Comparison of ENCODE assay signal across 8 mouse cellular contexts in genomic region chr19:7605930-7606783, GRCm38 (mm10). TPM values are rescaled to one million over a fixed set of nuclear protein-coding genes. Genes with fewer than 3 reads are reported as not detected.
DNase-seq lines count a peak whose midpoint lies in the region; ATAC-seq lines count a peak whose summit lies in the region.

No protein-coding gene starts in this region.

- peak overlapping the region; percentile 43; the same call in 1 of the 2 replicates for H3K9ac ChIP-seq in embryonic facial prominence, embryonic 11.5 days (replicated peaks; ENCODE audit: low read length)
- peak overlapping the region; percentile 36 for H3K9ac ChIP-seq in hindbrain, embryonic 15.5 days
- no peak overlapping the region for H3K9ac ChIP-seq in stomach, embryonic 15.5 days

- peak overlapping the region; percentile 64 for H3K4me2 ChIP-seq in embryonic facial prominence, embryonic 11.5 days (ENCODE audit: low read depth, low read length)
- H3K4me2 ChIP-seq in hindbrain, embryonic 15.5 days = peak overlapping the region; percentile 72
- H3K4me2 ChIP-seq in stomach, embryonic 15.5 days = peak overlapping the region; percentile 52

- peak; percentile 86 to 92 for DNase-seq in cerebellum, postnatal 10 days
- DNase-seq in cerebellum, adult 11 months = no peak
- peak; percentile 70 for DNase-seq in embryonic facial prominence, embryonic 11.5 days (ENCODE audit: low spot score)
- peak; percentile 50 for DNase-seq in left cerebral cortex, adult 11 months (ENCODE audit: low spot score)
- DNase-seq in lung, postnatal 4 days = peak; percentile 43 to 65

- no peaks in the 10 kb centered on the region for H3K36me3 ChIP-seq in embryonic facial prominence, embryonic 11.5 days (replicated peaks; ENCODE audit: control insufficient read depth, insufficient read depth, low read depth, low read length)
- H3K36me3 ChIP-seq in hindbrain, embryonic 15.5 days = no peaks in the 10 kb centered on the region
- no peaks in the 10 kb centered on the region for H3K36me3 ChIP-seq in stomach, embryonic 15.5 days

- no peaks in the 10 kb centered on the region for H3K9me3 ChIP-seq in embryonic facial prominence, embryonic 11.5 days (replicated peaks; ENCODE audit: control insufficient read depth, low read length)
- no peaks in the 10 kb centered on the region for H3K9me3 ChIP-seq in hindbrain, embryonic 15.5 days
- H3K9me3 ChIP-seq in stomach, embryonic 15.5 days = no peaks in the 10 kb centered on the region

- no peak overlapping the region for H3K27ac ChIP-seq in embryonic facial prominence, embryonic 11.5 days (replicated peaks; ENCODE audit: low read depth, low read length)
- peak overlapping the region; percentile 49 for H3K27ac ChIP-seq in hindbrain, embryonic 15.5 days (replicated peaks)
- H3K27ac ChIP-seq in stomach, embryonic 15.5 days = peak overlapping the region; percentile 80

- H3K4me1 ChIP-seq in embryonic facial prominence, embryonic 11.5 days (ENCODE audit: control insufficient read depth, insufficient read depth, low read length) = peaks cover 10% of the 10 kb centered on the region; the same call in 1 of the 2 replicates
- H3K4me1 ChIP-seq in hindbrain, embryonic 15.5 days (replicated peaks) = peaks cover 23% of the 10 kb centered on the region
- H3K4me1 ChIP-seq in stomach, embryonic 15.5 days = no peaks in the 10 kb centered on the region

- no peaks in the 10 kb centered on the region for H3K27me3 ChIP-seq in embryonic facial prominence, embryonic 11.5 days (ENCODE audit: control insufficient read depth, insufficient read depth, low read length)
- H3K27me3 ChIP-seq in hindbrain, embryonic 15.5 days = peaks cover 15% of the 10 kb centered on the region; the same call in 1 of the 2 replicates
- H3K27me3 ChIP-seq in stomach, embryonic 15.5 days (replicated peaks) = no peaks in the 10 kb centered on the region

- 5% methylated on average over 15 of the region's 15 CpGs for WGBS in embryonic facial prominence, embryonic 11.5 days
- 5% methylated on average over 15 of the region's 15 CpGs for WGBS in hindbrain, embryonic 15.5 days
- 4% methylated on average over 15 of the region's 15 CpGs for WGBS in stomach, embryonic 15.5 days

- H3K4me3 ChIP-seq in embryonic facial prominence, embryonic 11.5 days (ENCODE audit: low read depth, low read length) = peak overlapping the region; percentile 12
- H3K4me3 ChIP-seq in hindbrain, embryonic 15.5 days = peak overlapping the region; percentile 38
- peak overlapping the region; percentile 31 for H3K4me3 ChIP-seq in stomach, embryonic 15.5 days (replicated peaks)

- peak; percentile 72 for ATAC-seq in embryonic facial prominence, embryonic 11.5 days (replicated peaks; ENCODE audit: insufficient number of reproducible peaks, low FRiP score, low TSS enrichment, low read depth)
- ATAC-seq in hindbrain, embryonic 15.5 days (ENCODE audit: low FRiP score, low read depth) = peak; percentile 80
- ATAC-seq in stomach, embryonic 15.5 days (ENCODE audit: insufficient read depth, low FRiP score, low read depth) = peak; percentile 71
- ATAC-seq in megakaryocyte progenitor cell, adult 5-6 weeks (replicated peaks; ENCODE audit: poor library complexity) = no peak; the same call in 1 of the 2 replicates

RNA-seq across cellular contexts. Expression of gene Lgals12, which starts 0.8 kb away (rescaled TPM):
- 0.18 TPM in 1 of 2 replicates, not detected in the other for polyA plus RNA-seq in embryonic facial prominence, embryonic 11.5 days (2014; fragmentation: Nextera tagmentation; extraction: Ambion mirVana)
- polyA plus RNA-seq in hindbrain, embryonic 15.5 days (2015; fragmentation: Nextera tagmentation; extraction: Ambion mirVana) = 0.18 and 0.53 TPM in 2 replicates
- 2.3 and 3.5 TPM in 2 replicates for polyA plus RNA-seq in stomach, embryonic 15.5 days (2015; fragmentation: Nextera tagmentation; extraction: Ambion mirVana)
- total RNA-seq in megakaryocyte progenitor cell, adult 5-6 weeks (2015) = not detected in 2 replicates
- not detected in 2 replicates for total RNA-seq in megakaryocyte progenitor cell, adult 5-6 weeks (2017)

RNA-seq across cellular contexts. Expression of gene Hrasls5, which starts 6.2 kb away (rescaled TPM):
- not detected in 2 replicates for polyA plus RNA-seq in embryonic facial prominence, embryonic 11.5 days (2014; fragmentation: Nextera tagmentation; extraction: Ambion mirVana)
- polyA plus RNA-seq in hindbrain, embryonic 15.5 days (2015; fragmentation: Nextera tagmentation; extraction: Ambion mirVana) = 0.26 TPM in 1 of 2 replicates, not detected in the other
- polyA plus RNA-seq in stomach, embryonic 15.5 days (2015; fragmentation: Nextera tagmentation; extraction: Ambion mirVana) = not detected in 2 replicates
- not detected in 2 replicates for total RNA-seq in megakaryocyte progenitor cell, adult 5-6 weeks (2015)
- not detected in 2 replicates for total RNA-seq in megakaryocyte progenitor cell, adult 5-6 weeks (2017)

RNA-seq across cellular contexts. Expression of gene Pla2g16, which starts 48.9 kb away (rescaled TPM):
- 7.4 and 8.6 TPM in 2 replicates for polyA plus RNA-seq in embryonic facial prominence, embryonic 11.5 days (2014; fragmentation: Nextera tagmentation; extraction: Ambion mirVana)
- 4.8 and 5.7 TPM in 2 replicates for polyA plus RNA-seq in hindbrain, embryonic 15.5 days (2015; fragmentation: Nextera tagmentation; extraction: Ambion mirVana)
- polyA plus RNA-seq in stomach, embryonic 15.5 days (2015; fragmentation: Nextera tagmentation; extraction: Ambion mirVana) = 10.7 and 13.2 TPM in 2 replicates
- 6.8 and 11.1 TPM in 2 replicates for total RNA-seq in megakaryocyte progenitor cell, adult 5-6 weeks (2015)
- 8.1 and 12.6 TPM in 2 replicates for total RNA-seq in megakaryocyte progenitor cell, adult 5-6 weeks (2017)
